Mouse (Mus musculus) liver, postnatal 0 days (tissue): ENCODE results near the gene 4833439L19Rik. TPM values are rescaled to one million over a fixed set of nuclear protein-coding genes. Genes with fewer than 3 reads are reported as not detected.

Experiments
- ATAC-seq: fragments of 200-750 bp; cut with Nextera tagmentation; 2 replicates; pipeline ENCODE4 v1.8.0; 2017; ENCODE audit warnings: mild to moderate bottlenecking, moderate library complexity
- DNase-seq: peaks from one replicate; pipeline ENCODE4 v3.0.0-alpha.2; 2016
- H3K27ac ChIP-seq: fragments of 300-500 bp; sonication (generic); 2 replicates; pipeline ENCODE4 v1.5.1; 2014; ENCODE audit warnings: antibody characterized with exemption, moderate library complexity, mild to moderate bottlenecking, low read depth
- H3K27me3 ChIP-seq: fragments of 300-500 bp; sonication (generic); 2 replicates; pipeline ENCODE4 v1.6.1; 2014; ENCODE audit warnings: low read length, control low read depth, mixed read lengths; ENCODE audit not compliant: insufficient read depth
- H3K36me3 ChIP-seq: fragments of 300-500 bp; sonication (generic); replicated peaks from 2 replicates; pipeline ENCODE4 v1.6.1; 2014; ENCODE audit warnings: mild to moderate bottlenecking, control low read depth, low read length, moderate library complexity, mixed read lengths; ENCODE audit not compliant: insufficient read depth
- H3K4me1 ChIP-seq: fragments of 300-500 bp; sonication (generic); 2 replicates; pipeline ENCODE4 v1.6.1; 2014; ENCODE audit warnings: antibody characterized with exemption, mild to moderate bottlenecking, control low read depth; ENCODE audit not compliant: insufficient read depth
- H3K4me2 ChIP-seq: fragments of 300-500 bp; sonication (generic); 2 replicates; pipeline ENCODE4 v1.6.1; 2014; ENCODE audit warnings: low read depth, mild to moderate bottlenecking, low read length, moderate library complexity, mixed read lengths
- H3K4me3 ChIP-seq: fragments of 300-500 bp; sonication (generic); 2 replicates; pipeline ENCODE4 v1.5.1; 2014; ENCODE audit warnings: low read depth, low read length
- H3K9ac ChIP-seq: fragments of 300-500 bp; sonication (generic); replicated peaks from 2 replicates; pipeline ENCODE4 v1.6.1; 2014; ENCODE audit warnings: mild to moderate bottlenecking, moderate library complexity
- H3K9me3 ChIP-seq: fragments of 300-500 bp; sonication (generic); 2 replicates; pipeline ENCODE4 v1.6.1; 2016; ENCODE audit warnings: mild to moderate bottlenecking, control low read depth, low read length, mixed read lengths
- CTCF ChIP-seq: sonication (generic); IDR thresholded peaks from 2 replicates; pipeline ENCODE4 v1.5.1; 2016; ENCODE audit warnings: antibody characterized with exemption, low read depth
- EP300 ChIP-seq: IDR thresholded peaks from 2 replicates; pipeline ENCODE4 v1.6.1; 2016; ENCODE audit warnings: antibody characterized with exemption, low read depth, mild to moderate bottlenecking
- WGBS: fragments of 180-500 bp; shearing (Covaris S2); extraction: QIAGEN DNeasy Blood & Tissue Kit; methylation state at CpG from one replicate; pipeline ENCODE4 v1.1.7; 2014; ENCODE audit not compliant: insufficient replicate concordance; 5-methylcytosine and 5-hydroxymethylcytosine counted together
- polyA plus RNA-seq: library from polyadenylated mRNA; unstranded; fragments of >200 nt; fragmentation: Nextera tagmentation; extraction: Ambion mirVana; gene quantifications from 2 replicates; pipeline ENCODE4 v1.2.1, GENCODE M21; 2015

The 4833439L19Rik gene
- polyA plus RNA-seq, 1 experiment from 2014 or later: 41.6 TPM

- no peak overlapping the region for H3K27ac ChIP-seq
- WGBS: 76% methylated on average over 4 of the region's 4 CpGs
Measured at GRCm38 (mm10) chr13:54520221-54520620, 45.0 kb downstream of the 4833439L19Rik start.

GRCm38 (mm10) chr13:54505920-54506319, 59.3 kb downstream of the 4833439L19Rik start:
- Histone ChIP-seq H3K4me2 (no peak overlapping the region), H3K27ac (no peak overlapping the region), H3K4me3 (no peak overlapping the region), H3K9ac (no peak overlapping the region), H3K4me1 (peaks cover 14% of the 10 kb centered on the region), H3K9me3 (no peaks in the 10 kb centered on the region), H3K27me3 (no peaks in the 10 kb centered on the region), H3K36me3 (no peaks in the 10 kb centered on the region)
- no peak for DNase-seq
- ATAC-seq: no peak
- WGBS: 100% methylated on average over 1 of the region's 1 CpGs
- TF ChIP-seq CTCF: no peak
- no peak for TF ChIP-seq EP300

More at GRCm38 (mm10) chr13:54520221-54520620, 45.0 kb downstream of the 4833439L19Rik start:
- H3K4me2 ChIP-seq: no peak overlapping the region
- no peaks in the 10 kb centered on the region for H3K9me3 ChIP-seq
- H3K36me3 ChIP-seq: peaks cover 3% of the 10 kb centered on the region
- no peaks in the 10 kb centered on the region for H3K4me1 ChIP-seq
- H3K27me3 ChIP-seq: no peaks in the 10 kb centered on the region
- H3K9ac ChIP-seq: no peak overlapping the region
- H3K4me3 ChIP-seq: no peak overlapping the region
- ATAC-seq (no peak), DNase-seq (peak; percentile 29)
- TF ChIP-seq EP300 (no peak), CTCF (peak; percentile 60)

GRCm38 (mm10) chr13:54504611-54505260, 60.5 kb downstream of the 4833439L19Rik start:
- H3K36me3 ChIP-seq: no peaks in the 10 kb centered on the region
- H3K9ac ChIP-seq: peak overlapping the region; percentile 66
- TF ChIP-seq EP300: no peak
- no peak for TF ChIP-seq CTCF
- H3K27ac ChIP-seq: no peak overlapping the region
- peak overlapping the region; percentile 97 for H3K4me2 ChIP-seq
- peaks cover 14% of the 10 kb centered on the region for H3K4me1 ChIP-seq
- DNase-seq (no peak), ATAC-seq (no peak)
- WGBS: 45% methylated on average over 7 of the region's 7 CpGs
- H3K4me3 ChIP-seq: peak overlapping the region; percentile 55
- H3K9me3 ChIP-seq: no peaks in the 10 kb centered on the region
- H3K27me3 ChIP-seq: no peaks in the 10 kb centered on the region

GRCm38 (mm10) chr13:54503604-54504521, 61.4 kb downstream of the 4833439L19Rik start, which contains the start of gene Simc1:
TSS of gene Simc1 (plus strand) at chr13:54503779.
- H3K4me1 ChIP-seq: peaks cover 14% of the 10 kb centered on the region
- peak within 1 kb of the TSS; percentile 55 for H3K4me3 ChIP-seq
- no peaks in the 10 kb centered on the region for H3K9me3 ChIP-seq

GRCm38 (mm10) chr13:54503278-54503603, 62.0 kb downstream of the 4833439L19Rik start:
- no peaks in the 10 kb centered on the region for H3K36me3 ChIP-seq
- H3K4me2 ChIP-seq: peak overlapping the region; percentile 97
- no peak overlapping the region for H3K27ac ChIP-seq
- H3K27me3 ChIP-seq: no peaks in the 10 kb centered on the region
- H3K4me1 ChIP-seq: peaks cover 14% of the 10 kb centered on the region
- peak overlapping the region; percentile 66 for H3K9ac ChIP-seq
- peak overlapping the region; percentile 55 for H3K4me3 ChIP-seq
- DNase-seq (no peak), ATAC-seq (peak; percentile 53)
- TF ChIP-seq CTCF (no peak), EP300 (no peak)
- WGBS: 1% methylated on average over 14 of the region's 14 CpGs
- no peaks in the 10 kb centered on the region for H3K9me3 ChIP-seq

More at GRCm38 (mm10) chr13:54503604-54504521, 61.4 kb downstream of the 4833439L19Rik start, which contains the start of gene Simc1:
- Histone ChIP-seq H3K9ac (peak within 1 kb of the TSS; percentile 66), H3K36me3 (no peaks in the 10 kb centered on the region), H3K27ac (peak within 1 kb of the TSS; percentile 3; the same call in 1 of the 2 replicates), H3K27me3 (no peaks in the 10 kb centered on the region), H3K4me2 (peak within 1 kb of the TSS; percentile 97)
- TF ChIP-seq EP300 (no peak), CTCF (no peak)
- peak; percentile 96 for ATAC-seq
- peak; percentile 91 for DNase-seq
- under 1% methylated on average over 71 of the region's 105 CpGs for WGBS
